Mouse (Mus musculus): ENCODE results near the gene Trim72. TPM values are rescaled to one million over a fixed set of nuclear protein-coding genes. Genes with fewer than 3 reads are reported as not detected.

Gene Trim72
- polyA plus RNA-seq, 1 experiment from 2014 or later = not detected

Other genes with a start within 250 kb of the Trim72 start
- gene Orai3, start 234.1 kb upstream of the Trim72 start, polyA plus RNA-seq (2016; fragmentation: Nextera tagmentation; extraction: Ambion mirVana) = 7.9 and 9.9 TPM in 2 replicates
- 20.3 and 22.5 TPM in 2 replicates for gene Setd1a, start 227.3 kb upstream of the Trim72 start, polyA plus RNA-seq (2016; fragmentation: Nextera tagmentation; extraction: Ambion mirVana)
- not detected in 2 replicates for gene Gm49388, start 218.3 kb upstream of the Trim72 start, polyA plus RNA-seq (2016; fragmentation: Nextera tagmentation; extraction: Ambion mirVana)
- gene Hsd3b7, start 203.3 kb upstream of the Trim72 start, polyA plus RNA-seq (2016; fragmentation: Nextera tagmentation; extraction: Ambion mirVana) = 7.8 and 9.0 TPM in 2 replicates
- 19.2 and 19.3 TPM in 2 replicates for gene Stx4a, start 179.7 kb upstream of the Trim72 start, polyA plus RNA-seq (2016; fragmentation: Nextera tagmentation; extraction: Ambion mirVana)
- gene Stx1b, start 179.4 kb upstream of the Trim72 start, polyA plus RNA-seq (2016; fragmentation: Nextera tagmentation; extraction: Ambion mirVana) = 19.0 and 19.2 TPM in 2 replicates
- gene Zfp646, start 127.7 kb upstream of the Trim72 start, polyA plus RNA-seq (2016; fragmentation: Nextera tagmentation; extraction: Ambion mirVana) = 18.1 and 19.5 TPM in 2 replicates
- gene Zfp668, start 127.1 kb upstream of the Trim72 start, polyA plus RNA-seq (2016; fragmentation: Nextera tagmentation; extraction: Ambion mirVana) = 34.7 and 38.9 TPM in 2 replicates
- 0.98 and 1.1 TPM in 2 replicates for gene Prss53, start 113.0 kb upstream of the Trim72 start, polyA plus RNA-seq (2016; fragmentation: Nextera tagmentation; extraction: Ambion mirVana)
- not detected in 2 replicates for gene Gm21974, start 108.5 kb upstream of the Trim72 start, polyA plus RNA-seq (2016; fragmentation: Nextera tagmentation; extraction: Ambion mirVana)
- gene Vkorc1, start 108.3 kb upstream of the Trim72 start, polyA plus RNA-seq (2016; fragmentation: Nextera tagmentation; extraction: Ambion mirVana) = 55.2 and 57.5 TPM in 2 replicates
- 74.1 and 79.1 TPM in 2 replicates for gene Bckdk, start 99.9 kb upstream of the Trim72 start, polyA plus RNA-seq (2016; fragmentation: Nextera tagmentation; extraction: Ambion mirVana)
- gene Kat8, start 91.4 kb upstream of the Trim72 start, polyA plus RNA-seq (2016; fragmentation: Nextera tagmentation; extraction: Ambion mirVana) = 50.9 and 51.0 TPM in 2 replicates
- 0.58 and 1.1 TPM in 2 replicates for gene Prss8, start 73.8 kb upstream of the Trim72 start, polyA plus RNA-seq (2016; fragmentation: Nextera tagmentation; extraction: Ambion mirVana)
- 9.2 and 12.2 TPM in 2 replicates for gene Prss36, start 57.2 kb upstream of the Trim72 start, polyA plus RNA-seq (2016; fragmentation: Nextera tagmentation; extraction: Ambion mirVana)
- 481 and 511 TPM in 2 replicates for gene Fus, start 36.5 kb upstream of the Trim72 start, polyA plus RNA-seq (2016; fragmentation: Nextera tagmentation; extraction: Ambion mirVana)
- 6.5 and 6.9 TPM in 2 replicates for gene Pycard, start 10.1 kb upstream of the Trim72 start, polyA plus RNA-seq (2016; fragmentation: Nextera tagmentation; extraction: Ambion mirVana)
- 0.91 and 1.1 TPM in 2 replicates for gene Itgam, start 58.7 kb downstream of the Trim72 start, polyA plus RNA-seq (2016; fragmentation: Nextera tagmentation; extraction: Ambion mirVana)
- gene Gm49368, start 58.7 kb downstream of the Trim72 start, polyA plus RNA-seq (2016; fragmentation: Nextera tagmentation; extraction: Ambion mirVana) = not detected in 2 replicates
- gene Itgax, start 125.6 kb downstream of the Trim72 start, polyA plus RNA-seq (2016; fragmentation: Nextera tagmentation; extraction: Ambion mirVana) = not detected in 2 replicates
- gene Itgad, start 150.4 kb downstream of the Trim72 start, polyA plus RNA-seq (2016; fragmentation: Nextera tagmentation; extraction: Ambion mirVana) = not detected in 2 replicates
- 2.1 and 3.3 TPM in 2 replicates for gene Cox6a2, start 202.4 kb downstream of the Trim72 start, polyA plus RNA-seq (2016; fragmentation: Nextera tagmentation; extraction: Ambion mirVana)
- gene Armc5, start 233.4 kb downstream of the Trim72 start, polyA plus RNA-seq (2016; fragmentation: Nextera tagmentation; extraction: Ambion mirVana) = 15.2 and 17.3 TPM in 2 replicates
- 10.7 and 12.6 TPM in 2 replicates for gene 9130023H24Rik, start 234.1 kb downstream of the Trim72 start, polyA plus RNA-seq (2016; fragmentation: Nextera tagmentation; extraction: Ambion mirVana)
- 38.1 and 38.3 TPM in 2 replicates for gene Tgfb1i1, start 242.9 kb downstream of the Trim72 start, polyA plus RNA-seq (2016; fragmentation: Nextera tagmentation; extraction: Ambion mirVana)

All from neural tube, embryonic 12.5 days (tissue).